Mouse (Mus musculus): ENCODE data around the gene Uncx.
"Not testable (repeated sequence)": the region's sequence is repeated elsewhere in the genome, so short reads cannot be mapped to it uniquely, and the experiment has no call there.

Gene Uncx

DNA sequence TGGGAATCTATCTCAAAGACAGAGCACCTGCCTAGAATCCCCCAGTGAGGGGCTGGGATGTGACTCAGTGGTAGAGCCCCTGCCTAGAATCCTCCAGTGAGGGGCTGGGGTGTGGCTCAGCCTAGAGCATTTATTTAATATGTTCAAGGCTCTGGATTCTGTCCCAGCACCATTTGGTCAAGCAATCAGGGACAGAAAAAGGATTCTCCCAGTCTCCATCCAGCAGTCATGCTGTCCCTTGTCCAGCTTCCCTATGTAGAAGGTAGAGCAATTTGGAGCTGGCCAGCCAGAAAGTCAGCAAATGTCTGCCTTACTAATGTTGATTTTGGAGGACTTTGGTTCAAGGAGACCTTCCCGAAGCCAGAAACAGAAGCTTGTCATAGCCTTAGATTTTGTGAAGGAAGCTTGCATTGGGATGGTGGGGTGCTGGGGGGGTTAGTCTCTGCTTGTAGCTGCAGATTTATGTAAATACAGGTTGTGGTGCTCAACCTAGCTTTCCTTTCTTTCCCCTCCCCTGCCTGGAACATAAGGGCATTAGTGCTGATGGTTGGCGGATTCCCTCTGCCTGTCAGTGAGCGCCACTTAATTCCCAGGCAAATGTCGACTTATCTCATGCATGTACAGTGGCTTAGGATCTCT lies 18.2 kb downstream of the Uncx start:
- no peak for DNase-seq (ENCODE audit: low spot score in 2 of 2)

DNA sequence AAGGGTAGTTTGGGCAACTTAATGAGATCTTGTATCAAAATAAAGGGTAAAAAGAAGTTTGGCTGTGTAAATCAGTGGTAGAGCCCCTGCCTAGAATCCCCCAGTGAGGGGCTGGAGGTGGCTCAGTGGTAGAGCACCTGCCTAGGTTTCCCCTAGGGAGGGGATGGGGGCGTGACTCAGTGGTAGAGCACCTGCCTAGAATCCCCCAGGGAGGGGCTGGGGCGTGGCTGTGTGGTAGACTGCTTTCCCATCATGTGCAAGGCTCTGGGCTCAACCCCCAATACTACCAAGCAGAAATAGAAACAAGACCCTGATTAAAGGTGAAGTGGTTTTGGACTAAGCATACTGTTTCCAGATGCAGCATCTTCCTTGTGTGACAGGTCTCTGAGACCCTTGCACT lies 21.4 kb downstream of the Uncx start:
- no peak for DNase-seq (ENCODE audit: low spot score in 2 of 2)

DNA sequence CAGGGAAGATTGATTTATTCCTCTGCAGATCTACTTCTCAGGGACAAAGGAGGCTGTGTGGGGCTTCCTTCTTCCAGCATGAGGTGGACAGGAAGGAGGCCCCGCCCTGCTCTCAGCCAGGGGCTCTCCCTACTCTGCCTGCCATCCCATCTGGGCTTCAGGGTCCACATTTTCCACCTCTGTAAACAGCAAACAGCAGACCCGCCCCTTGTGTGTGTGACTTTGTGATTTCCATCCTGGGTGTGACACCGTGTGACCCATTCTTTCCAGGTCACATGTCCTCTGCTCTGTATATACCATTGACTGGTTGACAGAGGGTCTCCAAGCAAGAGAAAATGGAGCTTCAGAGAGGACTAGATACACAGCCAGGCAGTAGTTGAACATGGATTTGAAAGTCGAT lies 22.2 kb downstream of the Uncx start:
- no peak for DNase-seq (ENCODE audit: low spot score in 2 of 2)

DNA sequence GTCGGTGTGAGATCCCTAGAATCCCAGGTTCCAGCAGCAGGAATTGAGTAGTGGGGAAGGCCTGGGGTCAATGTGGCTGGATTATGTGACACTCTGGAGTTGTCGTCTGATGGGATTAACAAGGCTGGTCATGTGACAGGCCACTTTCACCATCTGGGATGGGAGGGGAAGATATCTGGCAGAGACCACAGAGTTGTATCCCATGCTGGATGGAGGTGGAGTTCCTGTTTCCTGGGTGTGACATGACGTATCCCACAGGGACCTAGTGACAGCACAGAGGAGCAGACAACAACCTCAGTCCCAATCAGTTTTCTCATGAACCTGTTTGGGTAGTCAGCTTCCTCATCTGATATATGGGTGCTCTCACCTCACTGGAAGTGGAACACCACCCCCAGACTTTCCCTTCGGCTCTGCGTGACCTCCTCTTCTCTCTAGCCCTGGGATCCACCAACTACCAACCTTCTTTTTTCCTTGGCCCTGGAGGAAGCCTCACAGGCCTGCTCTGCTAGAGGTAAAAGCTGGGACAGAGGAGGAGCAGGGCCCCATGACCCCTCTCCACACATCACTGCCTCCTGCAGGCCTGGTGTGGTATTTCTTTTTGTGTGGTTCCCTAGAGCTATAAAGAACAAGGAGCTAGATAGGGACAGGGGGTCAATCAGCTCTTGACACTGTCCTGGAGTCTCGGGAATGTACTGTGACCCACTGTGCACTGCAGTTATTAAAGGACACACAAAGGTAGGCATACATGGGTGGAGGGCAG lies 23.5 kb downstream of the Uncx start:
- no peak for DNase-seq (ENCODE audit: low spot score in 2 of 2)

DNA sequence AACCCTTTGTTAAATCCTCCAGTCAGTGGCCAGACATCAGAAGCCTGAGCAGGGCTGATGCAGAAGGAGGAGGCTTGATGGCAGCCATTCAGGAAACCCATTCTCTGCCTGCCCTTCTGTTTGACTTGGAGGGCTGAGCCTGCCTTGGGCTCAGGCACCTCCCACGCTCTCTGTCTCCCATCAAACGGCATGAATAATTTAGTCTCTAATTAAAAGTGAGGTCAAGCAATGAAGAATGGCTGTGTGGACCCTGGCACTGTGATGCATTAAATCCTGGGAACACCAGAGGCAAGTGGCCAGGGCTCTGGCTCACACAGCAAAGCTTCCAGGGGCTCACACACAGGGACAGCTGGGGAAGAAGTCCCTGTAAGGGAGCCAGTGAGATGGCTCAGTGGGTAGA lies 24.8 kb downstream of the Uncx start:
- DNase-seq (ENCODE audit: low spot score in 2 of 2) = no peak

DNA sequence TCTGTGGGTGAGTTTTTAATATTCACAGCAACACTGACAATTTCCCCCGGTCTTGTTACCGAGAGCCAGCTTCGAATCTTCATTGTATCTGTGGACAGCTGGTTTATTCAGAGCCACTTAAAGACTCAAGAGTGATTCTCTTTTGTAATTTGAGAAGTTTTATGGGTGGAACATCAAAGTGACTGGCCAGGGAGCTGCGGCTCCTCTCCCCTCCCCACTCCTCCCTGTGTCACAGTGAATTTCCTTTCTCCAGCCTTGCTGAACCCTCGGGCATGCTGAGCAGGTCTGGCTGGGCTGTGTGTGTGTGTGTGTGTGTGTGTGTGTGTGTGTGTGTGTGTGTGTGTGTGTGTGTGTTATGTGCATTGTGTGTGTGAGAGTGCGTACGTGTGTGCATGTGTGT lies 29.2 kb downstream of the Uncx start:
- DNase-seq (ENCODE audit: low spot score in 2 of 2) = no peak

DNA sequence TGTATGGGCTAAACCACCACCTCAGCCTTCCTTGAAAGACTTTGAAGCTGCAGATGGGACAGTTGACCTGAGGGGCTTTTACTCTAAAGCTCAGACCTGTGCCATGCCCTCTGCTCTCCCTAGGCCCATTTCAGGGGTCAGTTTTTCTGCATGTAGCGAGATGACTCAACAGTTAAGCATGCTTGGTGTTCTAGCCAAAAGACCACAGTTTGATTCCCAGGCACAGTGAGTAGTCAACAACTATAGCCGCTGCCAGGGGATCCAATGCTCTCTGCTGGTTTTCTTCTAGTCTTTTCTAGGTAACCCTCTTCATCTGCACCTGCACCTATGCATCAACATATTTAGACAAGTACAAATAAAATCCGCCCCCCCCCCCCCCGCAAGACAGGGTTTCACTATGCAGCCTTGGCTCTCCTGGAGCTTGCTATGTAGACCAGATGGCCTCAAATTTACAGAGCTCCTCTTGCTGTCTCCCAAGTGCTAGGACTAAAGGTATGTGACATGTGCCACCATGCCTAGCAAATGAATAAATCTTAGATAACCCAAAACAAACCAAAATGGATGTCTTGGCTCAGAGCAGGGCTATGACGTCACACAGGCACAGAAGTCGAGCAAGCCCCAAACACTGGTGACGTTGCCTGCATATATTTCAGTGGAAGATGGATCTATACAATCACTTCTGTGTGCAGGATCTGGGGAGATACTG lies 30.5 kb downstream of the Uncx start:
- no peak for DNase-seq (ENCODE audit: low spot score in 2 of 2)

DNA sequence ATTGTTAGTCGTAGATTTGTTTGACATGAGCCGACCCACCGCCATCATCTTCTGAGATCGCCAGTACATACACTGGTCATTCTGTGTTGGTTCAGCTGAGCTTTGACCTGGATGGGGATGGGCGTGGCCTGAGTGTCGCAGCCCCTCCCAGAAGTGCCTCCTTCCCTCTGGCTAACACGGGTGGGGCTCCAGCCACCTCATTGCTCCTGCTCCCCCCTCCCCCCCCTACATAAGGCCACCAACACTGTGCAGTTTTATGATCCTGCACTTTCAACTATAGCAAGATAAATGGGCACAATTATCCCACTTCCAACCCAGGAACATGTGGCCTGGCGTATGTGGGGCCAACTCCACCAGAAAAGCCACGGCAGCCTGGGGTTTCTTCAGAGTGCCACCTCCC lies 31.8 kb downstream of the Uncx start:
- no peak for DNase-seq (ENCODE audit: low spot score in 2 of 2)

DNA sequence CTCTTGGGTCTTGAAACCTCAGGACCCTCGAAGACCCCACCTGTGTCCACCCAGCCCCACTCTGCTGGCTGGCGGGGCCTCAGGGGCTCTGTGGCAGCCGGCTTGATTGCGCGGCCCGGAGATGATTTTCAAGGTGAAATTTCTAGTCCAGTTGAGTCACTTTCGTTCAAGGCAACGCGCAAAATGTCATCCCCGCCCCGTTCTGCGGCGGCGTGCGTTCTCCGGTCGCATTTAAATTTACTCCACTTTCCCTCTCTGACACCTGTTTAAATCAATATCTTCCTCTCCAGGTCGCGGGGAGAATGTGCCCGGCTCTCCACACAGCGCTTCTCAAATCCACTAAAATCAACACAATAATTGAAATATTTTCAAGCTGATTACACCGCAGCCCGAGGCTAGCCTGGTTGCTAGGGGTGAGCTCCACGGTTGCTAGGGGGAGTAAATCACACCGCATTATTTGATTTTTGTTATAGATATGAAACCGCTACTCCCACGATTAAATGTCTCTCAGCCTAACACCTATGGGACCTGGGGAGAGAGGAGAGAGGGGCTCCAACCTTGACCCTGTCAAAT lies 37.0 kb downstream of the Uncx start:
- no peak for DNase-seq (ENCODE audit: low spot score in 2 of 2)

DNA sequence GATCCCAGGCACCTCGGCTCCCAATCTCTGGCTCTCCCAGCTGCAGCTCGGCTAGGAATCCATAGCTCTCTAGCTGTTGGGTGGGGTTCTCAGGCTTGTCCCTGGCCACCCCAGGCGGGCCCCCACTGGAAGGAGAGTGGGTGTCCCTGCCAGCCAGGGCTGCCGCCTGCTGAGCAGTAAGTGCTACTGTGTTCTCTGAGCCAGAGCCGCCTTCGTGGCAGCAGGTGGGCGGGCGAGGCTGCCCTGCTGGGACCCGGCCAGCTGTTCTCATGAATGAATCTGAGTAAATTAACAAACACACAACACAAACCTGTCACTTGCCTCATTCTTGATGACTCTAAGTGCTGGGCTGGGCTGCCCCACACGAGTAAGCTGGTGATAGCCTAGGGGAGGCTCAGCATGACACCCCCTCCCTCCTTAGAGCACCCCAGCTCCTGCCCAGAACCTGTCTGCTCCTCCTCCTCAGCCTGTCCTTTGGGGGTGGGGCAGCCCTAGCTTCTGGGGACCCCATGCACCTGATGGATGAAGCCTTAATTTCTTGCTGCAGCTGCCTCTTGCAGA lies 38.1 kb downstream of the Uncx start:
- no peak for DNase-seq (ENCODE audit: low spot score in 2 of 2)

DNA sequence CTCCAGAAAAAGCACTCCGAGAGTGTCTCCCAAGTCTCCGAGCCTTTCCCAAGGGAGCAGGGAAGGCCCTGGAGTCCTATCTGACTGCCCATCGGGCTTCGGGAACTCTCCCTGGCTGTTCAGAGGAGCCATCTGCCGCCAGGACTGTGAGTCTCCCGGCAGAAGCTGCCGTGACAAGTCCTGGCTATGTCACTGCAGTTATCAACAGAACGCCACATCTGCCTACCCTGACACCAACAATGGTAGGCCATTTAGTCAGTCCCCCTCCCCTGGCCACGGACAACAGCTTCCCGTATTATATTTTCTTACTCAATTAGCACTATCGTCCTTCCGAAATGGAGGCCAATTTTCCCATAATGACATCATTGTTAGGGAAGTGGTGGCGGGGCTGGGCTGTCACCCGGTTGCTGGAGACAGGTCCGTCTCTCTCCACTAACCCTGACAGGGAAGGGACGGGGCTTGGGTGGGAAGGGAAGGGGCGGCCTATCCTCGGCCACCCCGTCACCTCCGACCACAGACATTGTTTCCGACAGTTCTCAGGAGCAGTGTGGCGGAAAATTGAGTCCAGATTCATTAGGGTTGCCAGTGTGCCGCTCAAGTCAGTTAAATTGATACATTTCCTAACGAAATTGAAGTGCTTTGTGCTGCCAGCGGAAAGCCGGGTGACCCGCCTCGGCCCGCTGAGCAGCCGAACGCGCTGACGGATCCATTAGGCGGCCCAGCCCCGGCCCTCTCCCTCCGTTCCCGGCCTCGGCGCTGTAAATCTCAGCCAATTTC lies 41.9 kb downstream of the Uncx start:
- peak in 1 of 2 experiments; percentile 3 for DNase-seq (ENCODE audit: low spot score in 2 of 2)

DNA sequence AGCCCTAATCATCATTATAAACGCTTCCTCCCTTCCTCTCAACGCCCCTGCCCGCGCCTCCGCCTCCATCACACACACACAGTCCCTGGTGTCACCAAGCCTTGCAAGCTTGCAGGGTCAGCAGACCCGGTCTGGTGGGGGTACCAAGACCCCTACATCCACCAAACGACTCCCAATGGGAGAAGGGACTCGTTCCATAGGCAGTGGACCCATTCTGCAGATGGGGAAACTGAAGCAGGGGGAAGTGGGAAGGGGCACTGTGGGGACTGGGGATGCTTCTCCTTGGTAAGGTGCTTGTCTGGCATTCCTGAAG lies 42.4 kb downstream of the Uncx start:
- no peak for DNase-seq (ENCODE audit: low spot score in 2 of 2)

DNA sequence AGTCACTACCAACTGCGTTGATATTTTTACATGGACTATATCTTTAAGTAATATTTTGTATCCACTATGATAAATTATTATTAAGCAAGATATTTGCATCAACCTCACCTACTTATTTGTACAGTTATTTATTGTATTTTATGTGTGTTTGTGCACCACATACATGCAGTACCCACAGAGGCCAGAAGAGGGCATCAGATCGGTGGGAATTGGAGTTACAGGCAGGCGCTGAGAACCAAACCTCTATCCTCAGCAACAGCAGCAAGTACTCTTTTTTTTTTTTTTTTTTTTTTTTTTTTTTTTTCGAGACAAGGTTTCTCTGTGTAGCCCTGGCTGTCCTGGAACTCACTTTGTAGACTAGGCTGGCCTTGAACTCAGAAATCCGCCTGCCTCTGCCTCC lies 44.2 kb downstream of the Uncx start:
- not testable (repeated sequence) for DNase-seq (ENCODE audit: low spot score in 2 of 2)

DNA sequence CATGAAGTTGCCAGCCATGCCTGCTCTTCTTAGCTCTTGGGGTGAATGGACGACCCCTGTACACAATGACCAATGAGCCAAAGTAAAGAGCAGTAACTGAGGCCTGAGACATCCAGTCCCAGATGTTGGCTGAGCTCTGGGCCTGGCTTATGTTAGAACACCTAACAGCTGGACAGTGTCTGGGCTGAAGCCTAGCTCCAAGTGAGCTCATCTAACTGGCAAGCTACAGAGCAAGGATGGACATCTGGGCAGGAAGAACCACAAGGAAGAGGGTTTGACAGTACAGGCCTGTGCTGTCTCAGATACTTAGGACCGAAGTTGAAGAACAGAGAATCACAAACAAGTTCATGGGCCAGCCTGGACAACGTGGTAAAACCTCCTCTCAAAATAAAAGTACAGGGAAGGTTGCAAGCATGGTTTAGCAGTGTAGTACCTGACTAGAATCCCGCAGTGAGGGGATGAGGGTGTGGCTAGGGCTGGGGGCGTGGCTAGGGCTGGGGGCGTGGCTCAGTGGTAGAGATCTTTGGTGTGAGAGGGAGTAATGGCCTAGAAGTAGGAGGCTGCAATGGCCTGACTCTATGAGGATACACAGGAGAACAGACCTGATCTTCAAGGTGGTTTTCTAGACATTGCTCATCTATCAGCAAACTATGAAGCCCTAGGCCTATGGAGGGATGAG lies 47.5 kb downstream of the Uncx start:
- DNase-seq (ENCODE audit: low spot score in 2 of 2) = not testable (repeated sequence)

DNA sequence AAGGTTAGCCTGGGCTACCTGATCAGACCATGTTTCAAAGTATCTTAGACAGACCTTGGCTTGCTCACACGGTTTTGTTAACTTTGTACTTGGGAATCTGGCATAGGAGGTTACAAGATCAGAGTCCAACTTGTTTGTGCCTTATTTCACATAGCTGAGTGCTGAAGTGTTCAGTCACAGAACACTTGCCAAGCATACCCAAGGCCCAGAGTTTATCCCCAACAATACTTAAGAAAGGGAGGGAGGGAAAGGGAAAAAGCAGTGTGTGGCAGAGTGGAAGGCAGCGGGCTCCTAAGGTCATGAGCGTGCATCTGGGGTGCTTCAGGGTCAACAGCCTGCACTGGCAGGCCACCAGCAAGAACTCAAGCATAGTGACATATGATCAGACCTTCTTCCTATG lies 48.7 kb downstream of the Uncx start:
- no peak for DNase-seq (ENCODE audit: low spot score in 2 of 2)

DNA sequence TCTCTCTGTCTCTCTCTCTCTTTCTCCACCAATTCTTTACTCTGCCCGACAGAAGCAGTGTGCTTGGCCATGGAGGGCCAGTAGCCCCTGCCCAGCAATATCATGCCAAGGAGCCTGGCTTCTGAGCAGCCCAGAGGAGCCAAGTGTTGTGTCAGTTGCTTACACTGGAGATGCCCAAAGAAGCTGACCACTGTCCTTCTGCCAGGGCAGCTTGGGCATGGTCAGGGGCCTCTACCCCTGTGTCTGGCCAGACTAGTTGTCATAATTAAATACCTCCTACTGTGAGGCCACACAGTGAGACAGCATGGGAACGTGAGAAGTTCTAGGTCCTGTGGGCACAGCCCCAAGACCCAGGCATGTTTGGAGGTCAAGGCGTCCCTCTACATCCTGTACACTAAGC lies 49.6 kb downstream of the Uncx start:
- DNase-seq (ENCODE audit: low spot score in 2 of 2) = no peak

DNA sequence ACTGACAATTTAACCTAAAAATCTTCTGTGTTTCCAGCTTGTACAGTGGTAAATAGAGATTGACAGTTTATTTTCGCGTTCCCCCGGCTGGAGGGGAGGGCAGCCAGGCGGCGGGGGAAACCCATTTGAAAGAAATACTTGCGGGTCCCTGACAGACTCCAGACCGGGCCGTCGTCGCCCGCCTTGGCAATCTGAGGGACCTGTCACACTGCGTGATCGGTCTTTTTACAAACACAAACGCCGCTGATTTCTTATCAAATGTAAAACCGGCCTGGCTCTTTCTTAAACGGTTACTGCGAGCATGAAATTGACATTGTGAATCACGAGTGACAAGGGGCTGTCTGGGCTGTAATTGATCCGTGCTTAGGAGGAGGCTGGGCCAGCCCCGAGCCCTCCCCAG lies 50.5 kb downstream of the Uncx start:
- no peak for DNase-seq (ENCODE audit: low spot score in 2 of 2)

DNA sequence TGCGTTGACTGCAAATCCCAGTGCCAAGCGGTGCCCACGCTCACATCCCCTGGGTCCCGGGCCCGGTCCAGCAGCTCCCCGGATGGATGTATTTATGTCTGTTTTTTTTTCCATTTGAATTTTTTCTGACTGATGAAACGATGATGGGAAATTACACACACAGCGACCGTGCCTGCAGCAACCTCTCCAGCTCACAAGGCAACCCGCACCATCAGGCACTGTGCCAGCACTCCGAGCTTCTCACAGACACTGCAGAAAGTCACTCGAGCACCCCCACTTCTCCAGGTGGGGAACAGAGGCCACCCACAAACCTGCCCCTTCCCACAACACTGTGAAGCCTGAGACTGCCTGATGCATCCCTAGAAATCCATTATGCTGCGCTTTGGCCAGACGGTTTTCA lies 51.7 kb downstream of the Uncx start:
- DNase-seq (ENCODE audit: low spot score in 2 of 2) = no peak
